Mouse (Mus musculus) liver, embryonic 11.5 days (tissue): ENCODE results near the gene Crygb. TPM values are rescaled to one million over a fixed set of nuclear protein-coding genes. Genes with fewer than 3 reads are reported as not detected.
"Not testable (repeated sequence)": the region's sequence is repeated elsewhere in the genome, so short reads cannot be mapped to it uniquely, and the experiment has no call there.

Experiments used
- ATAC-seq: fragments of 200-750 bp; cut with Nextera tagmentation; replicated peaks from 2 replicates; pipeline ENCODE4 v1.8.0; 2017; ENCODE audit warnings: moderate number of reproducible peaks, mild to moderate bottlenecking, moderate TSS enrichment, moderate library complexity; ENCODE audit not compliant: low FRiP score
- DNase-seq: peaks from one replicate; pipeline ENCODE4 v3.0.0-alpha.2; 2017; ENCODE audit warnings: low spot score
- H3K27ac ChIP-seq: fragments of 300-500 bp; sonication (generic); 2 replicates; pipeline ENCODE4 v1.5.1; 2014; ENCODE audit warnings: mild to moderate bottlenecking, low read depth, low read length, control low read depth
- H3K27me3 ChIP-seq: fragments of 300-500 bp; sonication (generic); replicated peaks from 2 replicates; pipeline ENCODE4 v1.6.1; 2014; ENCODE audit warnings: low read length, mixed read lengths; ENCODE audit not compliant: control insufficient read depth, insufficient read depth
- H3K36me3 ChIP-seq: fragments of 300-500 bp; sonication (generic); 2 replicates; pipeline ENCODE4 v1.6.1; 2014; ENCODE audit warnings: mild to moderate bottlenecking, low read length, moderate library complexity, mixed read lengths; ENCODE audit not compliant: control insufficient read depth, insufficient read depth
- H3K4me1 ChIP-seq: fragments of 300-500 bp; sonication (generic); replicated peaks from 2 replicates; pipeline ENCODE4 v1.6.1; 2014; ENCODE audit warnings: low read length, mixed read lengths; ENCODE audit not compliant: control insufficient read depth, insufficient read depth
- H3K4me2 ChIP-seq: fragments of 300-500 bp; sonication (generic); 2 replicates; pipeline ENCODE4 v1.6.1; 2014; ENCODE audit warnings: mild to moderate bottlenecking, control low read depth, moderate library complexity
- H3K4me3 ChIP-seq: fragments of 300-500 bp; sonication (generic); 2 replicates; pipeline ENCODE4 v1.5.1; 2014; ENCODE audit warnings: low read depth, low read length, control low read depth
- H3K9ac ChIP-seq: fragments of 300-500 bp; sonication (generic); 2 replicates; pipeline ENCODE4 v1.6.1; 2014; ENCODE audit warnings: low read depth, low read length, control low read depth
- H3K9me3 ChIP-seq: fragments of 300-500 bp; sonication (generic); 2 replicates; pipeline ENCODE4 v1.6.1; 2016; ENCODE audit warnings: low read length, inconsistent platforms, mixed read lengths; ENCODE audit not compliant: control insufficient read depth
- WGBS: fragments of 180-500 bp; shearing (Covaris S2); extraction: QIAGEN DNeasy Blood & Tissue Kit; methylation state at CpG from one replicate; pipeline ENCODE4 v1.1.7; 2014; 5-methylcytosine and 5-hydroxymethylcytosine counted together
- polyA plus RNA-seq: library from polyadenylated mRNA; unstranded; fragments of >200 nt; fragmentation: Nextera tagmentation; extraction: Ambion mirVana; gene quantifications from 2 replicates; pipeline ENCODE4 v1.2.1, GENCODE M21; 2014

Crygb gene
- polyA plus RNA-seq, 1 experiment from 2014 or later: not detected

GRCm38 (mm10) chr1:65050952-65051351, 31.1 kb downstream of the Crygb start, which contains the start of gene Cryge:
Cryge (minus strand) TSS chr1:65051149.
- not testable (repeated sequence) for H3K9ac ChIP-seq, H3K4me3 ChIP-seq, H3K36me3 ChIP-seq, DNase-seq, ATAC-seq, H3K4me1 ChIP-seq, H3K4me2 ChIP-seq, H3K27me3 ChIP-seq, H3K27ac ChIP-seq, H3K9me3 ChIP-seq
- WGBS: 76% methylated on average over 10 of the region's 12 CpGs

- no peak for DNase-seq
- no peak for ATAC-seq
- Histone ChIP-seq H3K36me3 (no peaks in the 10 kb centered on the region), H3K27me3 (no peaks in the 10 kb centered on the region), H3K27ac (no peak overlapping the region), H3K4me1 (no peaks in the 10 kb centered on the region), H3K9ac (no peak overlapping the region), H3K4me3 (no peak overlapping the region), H3K4me2 (no peak overlapping the region), H3K9me3 (no peaks in the 10 kb centered on the region)
- WGBS: 70% methylated on average over 12 of the region's 12 CpGs
These were observed 33.3 kb downstream of the Crygb start for GRCm38 (mm10) chr1:65048781-65049180.

GRCm38 (mm10) chr1:65046401-65047109, 35.5 kb downstream of the Crygb start:
- ATAC-seq: no peak
- no peak overlapping the region for H3K9ac ChIP-seq
- H3K27me3 ChIP-seq: no peaks in the 10 kb centered on the region
- H3K27ac ChIP-seq: no peak overlapping the region
- H3K4me1 ChIP-seq: no peaks in the 10 kb centered on the region
- WGBS: 29% methylated on average over 8 of the region's 8 CpGs
- H3K4me2 ChIP-seq: no peak overlapping the region
- no peaks in the 10 kb centered on the region for H3K36me3 ChIP-seq
- no peaks in the 10 kb centered on the region for H3K9me3 ChIP-seq
- no peak overlapping the region for H3K4me3 ChIP-seq
- DNase-seq: no peak

- DNase-seq: no peak
- no peak overlapping the region for H3K4me2 ChIP-seq
- no peak for ATAC-seq
- no peak overlapping the region for H3K9ac ChIP-seq
- H3K4me3 ChIP-seq: no peak overlapping the region
- no peaks in the 10 kb centered on the region for H3K9me3 ChIP-seq
- H3K27me3 ChIP-seq: no peaks in the 10 kb centered on the region
- 68% methylated on average over 2 of the region's 2 CpGs for WGBS
- H3K36me3 ChIP-seq: no peaks in the 10 kb centered on the region
- no peaks in the 10 kb centered on the region for H3K4me1 ChIP-seq
- no peak overlapping the region for H3K27ac ChIP-seq
These were observed 38.7 kb downstream of the Crygb start for GRCm38 (mm10) chr1:65043433-65043832.

- Histone ChIP-seq H3K36me3 (no peaks in the 10 kb centered on the region), H3K4me3 (no peak overlapping the region), H3K4me1 (no peaks in the 10 kb centered on the region), H3K9ac (no peak overlapping the region), H3K27ac (no peak overlapping the region), H3K9me3 (no peaks in the 10 kb centered on the region), H3K4me2 (no peak overlapping the region), H3K27me3 (no peaks in the 10 kb centered on the region)
- no peak for DNase-seq
- 83% methylated on average over 3 of the region's 3 CpGs for WGBS
- no peak for ATAC-seq
These were observed 40.3 kb downstream of the Crygb start for GRCm38 (mm10) chr1:65041837-65042236.

- 66% methylated on average over 6 of the region's 6 CpGs for WGBS
- H3K4me1 ChIP-seq: no peaks in the 10 kb centered on the region
- H3K9me3 ChIP-seq: no peaks in the 10 kb centered on the region
- no peaks in the 10 kb centered on the region for H3K36me3 ChIP-seq
- no peak overlapping the region for H3K4me3 ChIP-seq
- DNase-seq (no peak), ATAC-seq (no peak)
- no peak overlapping the region for H3K9ac ChIP-seq
- H3K27ac ChIP-seq: no peak overlapping the region
- no peaks in the 10 kb centered on the region for H3K27me3 ChIP-seq
- no peak overlapping the region for H3K4me2 ChIP-seq
These were observed 41.3 kb downstream of the Crygb start for GRCm38 (mm10) chr1:65040806-65041205.

- H3K4me1 ChIP-seq: no peaks in the 10 kb centered on the region
- no peak for DNase-seq
- no peak overlapping the region for H3K4me3 ChIP-seq
- H3K4me2 ChIP-seq: no peak overlapping the region
- no peak overlapping the region for H3K27ac ChIP-seq
- H3K9me3 ChIP-seq: no peaks in the 10 kb centered on the region
- no peaks in the 10 kb centered on the region for H3K27me3 ChIP-seq
- no peaks in the 10 kb centered on the region for H3K36me3 ChIP-seq
- 71% methylated on average over 3 of the region's 3 CpGs for WGBS
- no peak for ATAC-seq
- no peak overlapping the region for H3K9ac ChIP-seq
These were observed 42.4 kb downstream of the Crygb start for GRCm38 (mm10) chr1:65039679-65040078.

- Histone ChIP-seq H3K9ac (no peak overlapping the region), H3K36me3 (no peaks in the 10 kb centered on the region), H3K27me3 (no peaks in the 10 kb centered on the region), H3K4me2 (no peak overlapping the region), H3K4me3 (no peak overlapping the region), H3K4me1 (no peaks in the 10 kb centered on the region), H3K9me3 (no peaks in the 10 kb centered on the region), H3K27ac (no peak overlapping the region)
- WGBS: 36% methylated on average over 2 of the region's 2 CpGs
- DNase-seq (no peak), ATAC-seq (no peak)
These were observed 44.5 kb downstream of the Crygb start for GRCm38 (mm10) chr1:65037542-65037941.

- 44% methylated on average over 3 of the region's 3 CpGs for WGBS
These were observed 46.6 kb downstream of the Crygb start for GRCm38 (mm10) chr1:65035513-65035912.

More at GRCm38 (mm10) chr1:65035513-65035912, 46.6 kb downstream of the Crygb start:
- Histone ChIP-seq H3K36me3 (no peaks in the 10 kb centered on the region), H3K9ac (no peak overlapping the region), H3K4me2 (no peak overlapping the region), H3K27me3 (no peaks in the 10 kb centered on the region), H3K9me3 (no peaks in the 10 kb centered on the region), H3K27ac (no peak overlapping the region), H3K4me1 (no peaks in the 10 kb centered on the region), H3K4me3 (no peak overlapping the region)
- DNase-seq: no peak
- no peak for ATAC-seq
